Mouse (Mus musculus) gastrocnemius, adult 2 months (tissue): ENCODE data around the gene Kcnj8. TPM values are rescaled to one million over a fixed set of nuclear protein-coding genes. Genes with fewer than 3 reads are reported as not detected.

Experiments used
- DNase-seq: peaks from one replicate; pipeline ENCODE4 v3.0.0; 2022
- H3K27ac ChIP-seq: fragments of 200-600 bp; 2 replicates; pipeline ENCODE4 v1.8.1; 2022; ENCODE audit warnings: mild to moderate bottlenecking
- H3K4me3 ChIP-seq: fragments of 200-600 bp; 2 replicates; pipeline ENCODE4 v1.8.1; 2022; ENCODE audit warnings: mild to moderate bottlenecking, moderate library complexity
- CTCF ChIP-seq: fragments of 200-600 bp; IDR thresholded peaks from 2 replicates; pipeline ENCODE4 v1.8.1; 2022; ENCODE audit warnings: antibody characterized with exemption, mild to moderate bottlenecking, moderate library complexity
- intact Hi-C: fragments of 180-260 bp; cut with DNase I; formaldehyde crosslinking; loops from one replicate; pipeline ENCODE4 v1.15.1; 2025
- total RNA-seq, 2 experiments: library from RNA; stranded (reverse); gene quantifications; 2 replicates each; pipeline ENCODE4 v1.2.3; 2021

The Kcnj8 gene
- total RNA-seq, 2 experiments from 2014 or later: 8.2 to 8.4 TPM

DNA sequence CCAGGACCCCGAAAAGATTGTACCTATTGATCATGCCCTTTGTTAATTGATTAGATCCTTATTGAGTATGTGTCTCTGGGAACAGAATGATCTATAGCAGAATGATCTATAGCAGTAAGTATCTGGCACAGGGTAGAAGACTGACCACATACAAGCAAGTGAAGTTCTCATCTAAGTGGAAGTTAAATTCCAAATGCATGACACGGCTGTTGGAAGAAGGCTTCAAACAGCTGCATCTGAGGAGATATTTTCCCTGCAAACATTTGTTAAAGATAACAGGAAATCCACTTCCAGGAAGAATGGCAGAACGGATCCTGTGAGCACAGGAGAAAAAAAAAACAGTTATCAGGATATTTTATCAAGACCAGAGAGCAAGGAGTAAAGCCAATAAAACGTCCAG lies 27.8 kb downstream of the Kcnj8 start:
- no peak for TF ChIP-seq CTCF

DNA sequence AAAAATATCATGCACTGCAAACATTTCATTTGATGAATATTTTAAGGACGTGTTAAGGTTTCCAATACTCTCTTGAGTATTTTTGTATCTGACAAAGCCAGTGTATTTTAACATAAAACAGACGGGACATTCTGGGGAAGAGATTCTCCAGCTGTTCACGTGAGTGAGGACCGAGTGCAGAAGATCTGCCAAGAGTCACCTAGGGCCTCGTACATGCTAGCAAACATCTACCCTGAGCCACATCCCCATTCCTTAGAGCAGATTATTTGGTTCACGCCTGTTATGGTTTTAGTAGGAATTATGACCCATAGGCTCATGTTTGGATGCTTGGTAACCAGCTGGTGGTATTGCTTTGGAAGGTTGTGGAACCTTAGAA lies 28.6 kb downstream of the Kcnj8 start:
- intact Hi-C loops: no loop called here

More for the DNA sequence above, 27.8 kb downstream of the Kcnj8 start:
- intact Hi-C loops: no loop called here
- H3K4me3 ChIP-seq: no peak overlapping the region
- H3K27ac ChIP-seq: no peak overlapping the region
- DNase-seq: no peak

DNA sequence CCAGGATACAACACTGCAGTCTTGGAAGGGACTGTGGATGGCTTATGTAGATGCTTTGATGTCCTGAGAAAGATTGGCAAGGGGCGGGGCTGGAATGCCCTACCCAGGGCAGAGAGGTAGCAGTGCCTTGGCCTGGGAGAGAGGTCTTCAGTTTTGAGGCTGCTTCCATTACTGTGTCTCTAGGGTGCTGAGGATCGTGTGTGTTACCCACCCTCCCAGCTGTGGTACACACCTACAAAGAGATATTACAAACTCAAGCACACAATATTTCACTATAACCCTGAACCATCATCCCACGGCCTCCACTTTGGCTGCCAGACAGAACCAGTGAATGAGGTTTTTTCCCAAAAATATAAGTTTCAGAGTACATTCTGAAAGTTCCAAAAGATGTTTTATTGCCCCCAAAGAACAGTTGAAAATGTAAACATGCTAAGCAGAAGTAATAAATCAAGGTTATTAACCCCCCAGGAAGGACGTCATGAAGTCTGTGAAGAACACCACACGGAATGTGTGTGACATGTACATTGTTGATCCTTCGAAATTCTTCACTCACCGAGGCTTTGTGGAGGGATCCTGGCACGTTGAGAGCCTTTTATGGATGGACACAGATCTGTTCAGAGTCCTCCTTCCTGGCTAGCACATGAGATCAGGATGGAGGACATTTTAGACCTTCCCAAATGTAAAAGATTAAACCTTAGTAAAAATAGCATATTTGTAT lies 29.2 kb downstream of the Kcnj8 start:
- no peak for DNase-seq
- intact Hi-C loops: no loop called here
- no peak for TF ChIP-seq CTCF
- no peak overlapping the region for H3K27ac ChIP-seq
- H3K4me3 ChIP-seq: no peak overlapping the region

More for the DNA sequence above, 28.6 kb downstream of the Kcnj8 start:
- TF ChIP-seq CTCF: no peak
- no peak overlapping the region for H3K4me3 ChIP-seq
- DNase-seq: no peak
- H3K27ac ChIP-seq: no peak overlapping the region

DNA sequence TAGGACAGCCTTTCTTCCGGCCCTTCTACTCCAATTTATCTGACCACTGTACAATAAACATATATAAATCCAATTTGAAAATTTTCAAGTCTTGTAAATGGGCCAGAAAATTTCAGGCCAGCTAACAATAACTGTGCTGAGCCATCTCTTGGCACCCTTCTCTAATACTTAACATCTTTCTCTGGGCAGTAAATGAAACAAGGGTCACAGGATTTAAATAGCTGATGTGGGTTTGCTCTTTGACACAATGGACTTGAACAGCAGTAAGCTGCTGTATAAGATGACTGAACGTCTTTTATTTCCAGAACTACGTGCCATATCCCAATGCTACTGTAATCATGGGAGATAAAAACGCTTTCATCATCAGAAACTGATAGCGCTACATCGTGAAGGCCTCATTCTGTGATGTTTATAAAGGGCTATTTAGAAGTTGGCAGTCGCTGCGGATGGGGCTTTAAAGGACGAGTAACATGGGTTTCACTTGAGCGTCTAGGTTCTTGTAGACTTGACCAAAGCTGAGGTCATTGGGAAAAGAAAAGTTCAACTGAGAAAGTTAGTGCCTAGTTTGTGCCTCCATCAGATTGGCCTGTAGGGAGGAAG lies 30.8 kb downstream of the Kcnj8 start:
- no peak for TF ChIP-seq CTCF
- no peak overlapping the region for H3K27ac ChIP-seq
- intact Hi-C loops: no loop called here
- no peak overlapping the region for H3K4me3 ChIP-seq
- no peak for DNase-seq

DNA sequence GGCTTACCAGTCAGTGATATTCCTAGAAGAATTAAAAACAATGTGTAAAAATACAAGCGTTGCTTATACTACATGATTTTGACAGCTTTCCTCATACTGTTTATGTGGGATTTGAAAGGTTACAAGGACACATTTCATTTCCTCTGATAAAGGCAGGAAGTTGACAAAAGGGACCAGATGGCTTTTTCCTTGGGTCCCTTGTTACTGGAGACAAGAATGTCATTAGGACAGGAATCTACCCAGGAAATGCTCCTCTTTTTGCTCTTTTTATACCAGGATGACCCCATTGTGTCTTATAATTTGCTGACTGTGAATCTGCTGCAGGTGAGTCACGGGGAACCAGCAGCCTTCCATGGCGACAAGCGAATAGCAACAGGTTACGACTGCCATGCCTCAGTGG lies 31.3 kb downstream of the Kcnj8 start:
- intact Hi-C loops: no loop called here

DNA sequence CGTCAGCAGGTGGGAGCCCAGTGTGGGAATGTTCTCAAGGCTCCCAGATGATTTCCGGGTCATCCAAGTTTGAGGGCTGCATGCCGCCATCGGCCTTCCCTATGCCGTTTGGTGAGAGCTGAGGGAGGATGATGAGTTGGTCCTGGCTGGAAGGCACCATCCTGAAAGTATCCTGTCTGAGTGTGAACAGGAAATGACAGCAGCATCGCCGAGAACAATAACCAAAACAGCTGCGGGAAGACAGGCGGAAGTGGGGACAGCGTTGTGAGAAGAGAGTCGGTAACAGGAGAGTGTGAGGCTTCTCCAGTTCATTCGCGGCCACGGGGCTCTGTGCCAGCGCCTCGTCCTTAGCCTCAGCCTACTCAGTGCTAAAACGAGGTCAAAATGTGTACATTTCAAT lies 32.9 kb downstream of the Kcnj8 start:
- intact Hi-C loops: no loop called here
- no peak for TF ChIP-seq CTCF
- Histone ChIP-seq H3K27ac (peak overlapping the region; percentile 48), H3K4me3 (peak overlapping the region; percentile 45)
- DNase-seq: peak; percentile 50

More for the DNA sequence above, 31.3 kb downstream of the Kcnj8 start:
- no peak for DNase-seq
- Histone ChIP-seq H3K4me3 (no peak overlapping the region), H3K27ac (no peak overlapping the region)
- no peak for TF ChIP-seq CTCF

DNA sequence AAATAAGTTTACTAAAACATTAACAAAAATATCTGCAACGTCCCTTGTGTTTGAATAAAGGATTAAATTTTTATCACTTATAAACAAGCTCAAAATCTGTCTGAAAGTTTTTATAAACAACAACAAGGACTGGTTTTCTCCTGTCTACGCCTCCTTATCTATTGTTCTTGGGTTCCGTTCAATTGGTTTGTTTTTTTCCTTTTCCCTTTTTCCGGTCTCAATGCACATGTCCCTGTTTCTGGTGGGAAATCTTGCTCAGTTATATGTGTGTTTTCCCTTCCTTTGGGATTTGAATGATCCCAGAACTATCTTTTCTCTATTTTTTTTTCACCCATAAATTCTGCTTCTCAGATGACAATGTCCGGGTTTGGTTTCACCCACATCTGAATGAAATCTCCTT lies 38.0 kb downstream of the Kcnj8 start:
- Histone ChIP-seq H3K27ac (peak overlapping the region; percentile 10; the same call in 1 of the 2 replicates), H3K4me3 (no peak overlapping the region)
- no peak for TF ChIP-seq CTCF
- DNase-seq: no peak
- intact Hi-C loops: loop anchor here (5.0 kb wide), 1 partner anchor 39 kb away; the partner anchor contains the start of gene Kcnj8

DNA sequence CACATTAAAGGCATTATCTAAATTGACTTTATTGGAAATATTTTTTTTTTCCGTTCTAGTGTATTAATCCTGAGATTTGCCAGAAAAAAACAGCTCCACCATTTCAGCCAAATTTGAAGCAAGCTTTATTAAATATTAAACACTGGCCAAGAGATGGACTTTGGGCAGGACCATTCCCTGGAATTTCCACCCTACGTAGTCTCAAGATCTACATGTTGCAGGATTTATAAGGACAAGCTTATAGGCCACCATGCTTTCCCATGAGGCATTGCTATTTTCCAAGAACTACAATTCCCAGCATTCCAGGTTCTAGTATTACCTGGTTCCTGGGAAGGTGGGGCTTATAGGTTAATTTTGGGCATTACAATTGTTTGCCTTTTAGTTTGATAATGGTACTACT lies 38.7 kb downstream of the Kcnj8 start:
- intact Hi-C loops: loop anchor here (5.0 kb wide), 1 partner anchor 40 kb away; the partner anchor contains the start of gene Kcnj8
- TF ChIP-seq CTCF: no peak
- no peak for DNase-seq
- Histone ChIP-seq H3K4me3 (no peak overlapping the region), H3K27ac (peak overlapping the region; percentile 56)

DNA sequence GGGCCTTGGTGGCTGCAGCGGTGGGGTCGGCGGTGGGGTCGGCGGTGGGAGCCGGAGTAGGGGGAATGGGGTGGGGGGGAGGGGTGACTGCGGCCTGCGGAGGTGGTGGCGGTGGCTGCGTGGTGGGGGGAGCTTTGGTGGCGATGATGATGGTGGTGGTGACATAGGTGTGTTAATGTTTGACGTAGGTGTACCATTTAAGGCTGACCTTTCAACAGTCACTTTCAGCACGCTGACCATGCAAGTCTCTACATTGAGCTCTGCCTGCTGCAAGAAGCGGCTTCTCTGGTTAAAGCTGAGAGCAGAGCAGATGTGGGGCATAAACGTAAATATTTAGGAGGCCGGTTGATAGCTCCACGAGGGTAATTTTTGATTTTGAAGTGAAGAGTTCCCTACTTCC lies 39.3 kb downstream of the Kcnj8 start:
- H3K4me3 ChIP-seq: no peak overlapping the region
- no peak for DNase-seq
- H3K27ac ChIP-seq: no peak overlapping the region
- TF ChIP-seq CTCF: no peak
- intact Hi-C loops: loop anchor here (5.0 kb wide), 1 partner anchor 40 kb away; the partner anchor contains the start of gene Kcnj8

DNA sequence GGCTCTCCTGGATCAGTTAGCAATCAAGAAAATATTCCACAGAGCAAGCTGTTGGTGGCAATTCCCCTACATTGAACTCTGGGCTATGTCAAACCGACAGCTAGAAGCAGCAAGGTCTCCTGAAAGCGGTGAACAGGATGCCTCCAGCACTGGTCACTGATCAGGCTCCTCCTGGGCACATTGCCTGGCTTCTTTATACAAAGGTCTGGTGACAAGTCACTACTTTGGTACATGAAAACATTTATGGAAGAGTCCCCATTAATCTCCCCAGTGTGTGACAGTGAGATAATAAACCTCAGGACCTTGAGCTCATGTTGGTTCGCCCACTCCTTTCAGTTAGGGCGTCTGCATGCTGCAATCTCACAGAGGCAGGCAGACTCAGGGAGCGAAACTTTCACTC lies 41.0 kb downstream of the Kcnj8 start:
- Histone ChIP-seq H3K4me3 (no peak overlapping the region), H3K27ac (peak overlapping the region; percentile 25; the same call in 1 of the 2 replicates)
- no peak for DNase-seq
- intact Hi-C loops: loop anchor here (5.0 kb wide), 1 partner anchor 42 kb away; the partner anchor contains the start of gene Kcnj8
- no peak for TF ChIP-seq CTCF

DNA sequence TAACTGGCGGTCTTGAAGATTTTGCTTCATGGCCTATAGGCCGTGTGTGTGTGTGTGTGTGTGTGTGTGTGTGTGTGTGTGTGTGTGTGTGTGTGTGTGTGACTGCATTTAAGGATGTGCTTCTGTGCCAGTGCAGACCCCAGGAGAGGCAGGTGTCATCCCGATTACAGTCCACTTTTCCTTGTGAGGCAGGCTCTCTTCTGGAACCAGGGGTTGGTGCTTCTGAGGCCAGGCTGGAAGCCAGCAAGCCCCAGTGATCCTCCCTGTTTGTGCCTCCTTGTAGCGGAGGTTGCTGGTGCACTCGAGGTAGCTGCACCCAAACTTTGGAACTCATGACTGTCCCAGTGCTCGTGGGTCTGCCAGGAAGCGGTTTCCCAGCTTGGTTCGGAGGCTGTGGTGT lies 41.7 kb downstream of the Kcnj8 start:
- Histone ChIP-seq H3K4me3 (no peak overlapping the region), H3K27ac (no peak overlapping the region)
- intact Hi-C loops: loop anchor here (5.0 kb wide), 1 partner anchor 43 kb away; the partner anchor contains the start of gene Kcnj8
- no peak for DNase-seq
- TF ChIP-seq CTCF: no peak

DNA sequence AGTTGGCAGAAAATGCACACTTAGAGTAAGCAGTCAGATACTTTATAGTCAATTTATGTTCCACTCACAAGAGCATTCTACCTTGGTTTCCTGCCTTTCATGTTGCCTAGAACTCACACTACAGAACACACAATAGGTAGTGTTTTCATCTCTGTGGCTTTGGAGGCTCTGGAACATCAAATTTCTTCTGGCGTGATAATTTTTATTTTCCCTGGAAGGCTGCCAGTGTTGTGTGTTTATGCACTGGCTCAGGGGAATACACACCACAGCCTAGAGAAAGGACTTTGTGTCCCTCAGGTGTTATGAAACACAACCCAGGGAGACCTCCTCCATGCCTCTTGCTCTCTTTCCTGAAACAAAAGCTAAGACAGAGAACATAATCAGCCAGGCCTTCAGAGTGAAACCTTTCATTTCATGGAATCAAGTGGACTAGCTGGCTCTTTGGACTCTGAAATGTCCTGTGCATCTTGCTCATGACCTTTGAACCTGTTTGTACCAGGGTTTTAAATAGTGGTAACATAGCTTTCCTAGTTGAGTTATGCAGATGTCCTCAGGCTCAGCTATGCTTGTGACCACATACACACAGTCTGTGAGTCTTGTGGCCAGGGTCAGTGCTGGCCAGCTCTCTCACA lies 43.4 kb downstream of the Kcnj8 start:
- Histone ChIP-seq H3K27ac (peak overlapping the region; percentile 16), H3K4me3 (no peak overlapping the region)
- no peak for TF ChIP-seq CTCF
- DNase-seq: no peak
- intact Hi-C loops: no loop called here
